Mouse (Mus musculus): ENCODE measurements at regions not wholly inside any gene's neighbourhood (a gene's known extent, or its start where the extent isn't known, plus 50 kb on each side); places are given as distances from the start of the nearest gene placed in this dataset.

GRCm38 (mm10) chr6:107459220-107459619, 70.3 kb upstream of the Lrrn1 start:
- H3K27ac ChIP-seq (ENCODE audit: control insufficient read depth, low read depth, low read length): no peak overlapping the region
- no peaks in the 10 kb centered on the region for H3K9me3 ChIP-seq (replicated peaks; ENCODE audit: insufficient read depth, low read length)
- no peaks in the 10 kb centered on the region for H3K79me2 ChIP-seq (ENCODE audit: control insufficient read depth, insufficient read depth, low read length, poor library complexity)
- H3K4me1 ChIP-seq (ENCODE audit: control insufficient read depth in 1 of 2, insufficient read depth in 2 of 2, low read length in 2 of 2): no peaks in the 10 kb centered on the region
- TF ChIP-seq NRF1 (IDR thresholded peaks at IDR 0.05; ENCODE audit: insufficient read depth, low read depth, low read length, poor library complexity, severe bottlenecking): no peak
- no peak for TF ChIP-seq SIN3A (IDR thresholded peaks at IDR 0.05; ENCODE audit: low read length)
- TF ChIP-seq MYC (IDR thresholded peaks at IDR 0.05; ENCODE audit: low read depth, low read length): no peak
- TF ChIP-seq RAD21 (IDR thresholded peaks at IDR 0.05; ENCODE audit: low read depth, low read length): no peak
- TF ChIP-seq MEF2A (IDR thresholded peaks at IDR 0.05; ENCODE audit: extremely low read depth, insufficient replicate concordance, low read depth, low read length, poor library complexity, severe bottlenecking): no peak
- H3K27me3 ChIP-seq (ENCODE audit: control insufficient read depth in 1 of 2, insufficient read depth in 2 of 2, low read length in 2 of 2): no peaks in the 10 kb centered on the region
- no peak overlapping the region for H3K9ac ChIP-seq (ENCODE audit: control insufficient read depth, low read depth, low read length, poor library complexity, severe bottlenecking)
- no peak for DNase-seq (ENCODE audit: low read depth, low spot score)
- no peak overlapping the region for H3K4me3 ChIP-seq (ENCODE audit: control insufficient read depth in 1 of 2, insufficient read depth in 1 of 2, low read depth in 2 of 2, low read length in 2 of 2)
- H3K36me3 ChIP-seq (ENCODE audit: control insufficient read depth in 1 of 2, insufficient read depth in 2 of 2, low read length in 2 of 2): no peaks in the 10 kb centered on the region

- Histone ChIP-seq H3K4me1 (ENCODE audit: control insufficient read depth in 1 of 2, insufficient read depth in 2 of 2, low read length in 2 of 2) (no peaks in the 10 kb centered on the region), H3K36me3 (ENCODE audit: control insufficient read depth in 1 of 2, insufficient read depth in 2 of 2, low read length in 2 of 2) (no peaks in the 10 kb centered on the region), H3K27ac (ENCODE audit: control insufficient read depth, low read depth, low read length) (no peak overlapping the region), H3K4me3 (ENCODE audit: control insufficient read depth in 1 of 2, insufficient read depth in 1 of 2, low read depth in 2 of 2, low read length in 2 of 2) (no peak overlapping the region), H3K9me3 (replicated peaks; ENCODE audit: insufficient read depth, low read length) (no peaks in the 10 kb centered on the region), H3K9ac (ENCODE audit: control insufficient read depth, low read depth, low read length, poor library complexity, severe bottlenecking) (no peak overlapping the region), H3K79me2 (ENCODE audit: control insufficient read depth, insufficient read depth, low read length, poor library complexity) (no peaks in the 10 kb centered on the region), H3K27me3 (ENCODE audit: control insufficient read depth in 1 of 2, insufficient read depth in 2 of 2, low read length in 2 of 2) (no peaks in the 10 kb centered on the region)
- no peak for TF ChIP-seq MAFK (IDR thresholded peaks at IDR 0.05; ENCODE audit: borderline replicate concordance, low read depth, low read length)
- no peak for TF ChIP-seq CHD1 (IDR thresholded peaks at IDR 0.05; ENCODE audit: low read depth, low read length)
- no peak for TF ChIP-seq HCFC1 (IDR thresholded peaks at IDR 0.05; ENCODE audit: low read depth, low read length)
- no peak for TF ChIP-seq NELFE (IDR thresholded peaks at IDR 0.05; ENCODE audit: low read depth, low read length)
- TF ChIP-seq RAD21 (IDR thresholded peaks at IDR 0.05; ENCODE audit: low read depth, low read length): no peak
- TF ChIP-seq ZMIZ1 (IDR thresholded peaks at IDR 0.05; ENCODE audit: low read depth, low read length): no peak
- no peak for TF ChIP-seq USF1 (IDR thresholded peaks at IDR 0.05; ENCODE audit: low read depth, low read length)
- TF ChIP-seq MYC (IDR thresholded peaks at IDR 0.05; ENCODE audit: low read depth, low read length): no peak
- TF ChIP-seq ZKSCAN1 (IDR thresholded peaks at IDR 0.05; ENCODE audit: low read depth, low read length): no peak
- TF ChIP-seq POLR2A (IDR thresholded peaks at IDR 0.05; ENCODE audit: control insufficient read depth in 1 of 2, insufficient read depth in 1 of 2, low read depth in 1 of 2, low read length in 2 of 2, poor library complexity in 1 of 2): no peak
- no peak for TF ChIP-seq CHD2 (IDR thresholded peaks at IDR 0.05; ENCODE audit: low read length)
- TF ChIP-seq MAX (IDR thresholded peaks at IDR 0.05; ENCODE audit: low read length): no peak
- TF ChIP-seq POLR2AphosphoS5 (IDR thresholded peaks at IDR 0.05; ENCODE audit: borderline replicate concordance, low read depth, low read length): no peak
- no peak for DNase-seq (ENCODE audit: low read depth, low spot score)
Measured at GRCm38 (mm10) chr6:107462440-107462839, 67.1 kb upstream of the Lrrn1 start.

All from MEL (cell line).